Mouse (Mus musculus) G1E (cell line): ENCODE results near the gene Prpsap1. TPM values are rescaled to one million over a fixed set of nuclear protein-coding genes. Genes with fewer than 3 reads are reported as not detected.
"Not testable (repeated sequence)": the region's sequence is repeated elsewhere in the genome, so short reads cannot be mapped to it uniquely, and the experiment has no call there.

Experiments used
- ATAC-seq: 2 replicates; pipeline ENCODE4 v1.8.0; 2016; ENCODE audit warnings: mild to moderate bottlenecking; ENCODE audit not compliant: insufficient number of reproducible peaks, poor library complexity, low FRiP score, severe bottlenecking; ENCODE audit errors: extremely low read depth
- DNase-seq: peaks from one replicate; pipeline ENCODE4 v3.0.0; 2012; ENCODE audit warnings: low spot score
- H3K27me3 ChIP-seq: 2 replicates; pipeline ENCODE4 v1.6.1; 2012; ENCODE audit warnings: mild to moderate bottlenecking, low read length, inconsistent platforms; ENCODE audit not compliant: insufficient read depth
- H3K36me3 ChIP-seq: replicated peaks from 2 replicates; pipeline ENCODE3; 2012; ENCODE audit warnings: mild to moderate bottlenecking, inconsistent platforms
- H3K4me1 ChIP-seq: 2 replicates; pipeline ENCODE4 v1.6.1; 2012; ENCODE audit warnings: low read depth, low read length, inconsistent platforms, mixed read lengths; ENCODE audit not compliant: insufficient read depth
- H3K4me3 ChIP-seq: 2 replicates; pipeline ENCODE4 v1.5.1; 2012; ENCODE audit warnings: low read depth, mild to moderate bottlenecking, inconsistent platforms, low read length, moderate library complexity, mixed read lengths
- H3K9me3 ChIP-seq: replicated peaks from 2 replicates; pipeline ENCODE4 v1.6.1; 2012; ENCODE audit warnings: inconsistent platforms
- CTCF ChIP-seq: IDR thresholded peaks from 2 replicates; pipeline ENCODE4 v1.5.1; 2012; ENCODE audit warnings: low read depth, low read length, inconsistent platforms, mixed read lengths
- GATA1 ChIP-seq: IDR thresholded peaks from 2 replicates; pipeline ENCODE4 v1.6.1; 2012; ENCODE audit warnings: borderline replicate concordance, low read length, inconsistent platforms, mixed read lengths
- GATA2 ChIP-seq: IDR thresholded peaks from 2 replicates; pipeline ENCODE4 v1.6.1; 2012; ENCODE audit warnings: low read depth, low read length, inconsistent platforms, borderline replicate concordance
- POLR2AphosphoS5 ChIP-seq: IDR thresholded peaks from 2 replicates; pipeline ENCODE4 v1.6.1; 2012; ENCODE audit warnings: low read depth, low read length, inconsistent platforms; ENCODE audit not compliant: insufficient replicate concordance
- TAL1 ChIP-seq: conservative IDR thresholded peaks from 2 replicates; pipeline ENCODE4 v1.6.1; 2012; ENCODE audit warnings: low read depth, low read length, inconsistent platforms, mixed read lengths
- polyA plus RNA-seq: library from polyadenylated mRNA; stranded (reverse); fragments of >175 nt; gene quantifications from 2 replicates; pipeline ENCODE4 v1.2.3, GENCODE M21; 2012
- total RNA-seq, 2 experiments: library from RNA; stranded (forward) in 1 of 2; stranded (reverse) in 1 of 2; fragments of 200-1000 nt in 1 of 2; fragments of >200 nt in 1 of 2; fragmentation: Nextera tagmentation in 1 of 2; gene quantifications; 2 replicates each; pipeline ENCODE4 v1.2.3; 2014 to 2017

The Prpsap1 gene
- total and polyA plus RNA-seq, 3 experiments = 33.3 to 53.9 (median 53.7) TPM

GRCm38 (mm10) chr11:116498596-116498995 is 4.6 kb upstream of the Prpsap1 start:
- no peak overlapping the region for H3K4me3 ChIP-seq
- H3K9me3 ChIP-seq = no peaks in the 10 kb centered on the region
- H3K4me1 ChIP-seq = peaks cover 27% of the 10 kb centered on the region
- TF ChIP-seq GATA1 (no peak), GATA2 (no peak), TAL1 (no peak), POLR2AphosphoS5 (no peak), CTCF (no peak)
- H3K27me3 ChIP-seq = no peaks in the 10 kb centered on the region
- no peak for ATAC-seq
- DNase-seq = no peak
- no peaks in the 10 kb centered on the region for H3K36me3 ChIP-seq

GRCm38 (mm10) chr11:116497313-116497712 is 3.3 kb upstream of the Prpsap1 start:
- ATAC-seq = no peak

GRCm38 (mm10) chr11:116494474-116495174 is 622 bp upstream of the Prpsap1 start:
- TF ChIP-seq TAL1 (no peak), GATA2 (no peak), GATA1 (no peak), CTCF (no peak), POLR2AphosphoS5 (no peak)
- peaks cover 23% of the 10 kb centered on the region for H3K4me1 ChIP-seq
- DNase-seq (no peak), ATAC-seq (no peak)
- H3K4me3 ChIP-seq = no peak overlapping the region
- H3K36me3 ChIP-seq = no peaks in the 10 kb centered on the region
- H3K9me3 ChIP-seq = no peaks in the 10 kb centered on the region
- H3K27me3 ChIP-seq = no peaks in the 10 kb centered on the region

More at GRCm38 (mm10) chr11:116497313-116497712, 3.3 kb upstream of the Prpsap1 start:
- Histone ChIP-seq H3K36me3 (no peaks in the 10 kb centered on the region), H3K9me3 (no peaks in the 10 kb centered on the region), H3K4me3 (no peak overlapping the region), H3K4me1 (peaks cover 27% of the 10 kb centered on the region), H3K27me3 (no peaks in the 10 kb centered on the region)
- TF ChIP-seq GATA2 = no peak
- TF ChIP-seq TAL1 = no peak
- TF ChIP-seq CTCF = no peak
- TF ChIP-seq POLR2AphosphoS5 = no peak
- TF ChIP-seq GATA1 = no peak
- DNase-seq = no peak

GRCm38 (mm10) chr11:116493191-116493590 is 811 bp downstream of the Prpsap1 start:
- Histone ChIP-seq H3K9me3 (peaks cover 6% of the 10 kb centered on the region), H3K4me3 (no peak overlapping the region), H3K36me3 (peaks cover 6% of the 10 kb centered on the region), H3K27me3 (no peaks in the 10 kb centered on the region), H3K4me1 (peaks cover 34% of the 10 kb centered on the region)
- TF ChIP-seq TAL1 = no peak
- TF ChIP-seq POLR2AphosphoS5 = no peak
- TF ChIP-seq CTCF = no peak
- no peak for TF ChIP-seq GATA1
- TF ChIP-seq GATA2 = no peak
- ATAC-seq (no peak), DNase-seq (no peak)

- H3K4me3 ChIP-seq = not testable (repeated sequence)
These were observed 1.5 kb downstream of the Prpsap1 start for GRCm38 (mm10) chr11:116492507-116492906.

GRCm38 (mm10) chr11:116491338-116491737 is 2.7 kb downstream of the Prpsap1 start:
- H3K4me3 ChIP-seq = no peak overlapping the region
- TF ChIP-seq CTCF (no peak), POLR2AphosphoS5 (no peak), TAL1 (no peak), GATA2 (no peak), GATA1 (no peak)
- H3K9me3 ChIP-seq = peaks cover 6% of the 10 kb centered on the region
- H3K27me3 ChIP-seq = no peaks in the 10 kb centered on the region
- ATAC-seq = no peak
- DNase-seq = no peak
- peaks cover 25% of the 10 kb centered on the region for H3K36me3 ChIP-seq
- H3K4me1 ChIP-seq = peaks cover 40% of the 10 kb centered on the region

More at GRCm38 (mm10) chr11:116492507-116492906, 1.5 kb downstream of the Prpsap1 start:
- H3K9me3 ChIP-seq, ATAC-seq, DNase-seq, H3K27me3 ChIP-seq: not testable (repeated sequence)
- Histone ChIP-seq H3K4me1 (peaks cover 35% of the 10 kb centered on the region), H3K36me3 (peaks cover 13% of the 10 kb centered on the region)
